Mouse (Mus musculus) lung, postnatal 0 days (tissue): Measurements from ENCODE around the gene Pum1.

Experiments
- CTCF ChIP-seq: IDR thresholded peaks from 2 replicates; pipeline ENCODE4 v1.5.1; 2016; ENCODE audit warnings: antibody characterized with exemption, mild to moderate bottlenecking
- EP300 ChIP-seq: IDR thresholded peaks from 2 replicates; pipeline ENCODE4 v1.6.1; 2016; ENCODE audit warnings: antibody characterized with exemption, mild to moderate bottlenecking, control low read depth

DNA sequence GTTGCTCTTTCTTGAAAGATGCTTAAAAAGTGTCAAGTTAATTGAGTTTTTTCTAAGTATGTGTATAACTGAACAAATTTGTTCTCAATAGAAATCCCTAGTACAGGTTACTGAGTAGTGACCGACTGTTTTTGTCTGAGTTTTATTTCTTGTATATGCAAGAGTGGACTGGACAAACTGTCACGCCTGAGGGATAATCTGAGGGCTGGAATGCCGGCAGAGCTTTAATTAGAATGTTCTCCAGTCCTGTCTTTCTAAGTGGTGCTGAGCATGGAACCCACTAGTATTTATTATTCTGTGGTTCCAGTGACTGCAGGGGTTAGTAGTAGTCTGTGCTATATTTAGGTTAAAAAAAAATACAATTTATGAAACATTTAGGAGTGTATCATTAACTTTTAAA lies 30.8 kb downstream of the Pum1 start:
- no peak for TF ChIP-seq CTCF
- TF ChIP-seq EP300: no peak
